Mouse (Mus musculus) heart, embryonic 14.5 days (tissue): ENCODE data around the gene Olfr872. TPM values are rescaled to one million over a fixed set of nuclear protein-coding genes. Genes with fewer than 3 reads are reported as not detected.
"Not testable (repeated sequence)": the region's sequence is repeated elsewhere in the genome, so short reads cannot be mapped to it uniquely, and the experiment has no call there.

Source experiments
- ATAC-seq: fragments of 200-750 bp; cut with Nextera tagmentation; 2 replicates; pipeline ENCODE4 v1.8.0; 2017; ENCODE audit warnings: low read depth, moderate TSS enrichment; ENCODE audit not compliant: insufficient number of reproducible peaks, insufficient read depth, low FRiP score
- H3K27ac ChIP-seq, 2 experiments: fragments of 200-500 bp in 1 of 2; fragments of 300-500 bp in 1 of 2; sonication (generic) in 1 of 2; replicated peaks in 1 of 2; 2 replicates each; pipeline ENCODE4 v1.5.1; 2012 to 2014; ENCODE audit warnings: low read depth in 2 of 2, low read length in 2 of 2, control low read depth in 1 of 2, mild to moderate bottlenecking in 1 of 2, mixed read lengths in 1 of 2; ENCODE audit not compliant: control insufficient read depth in 1 of 2, insufficient read depth in 1 of 2
- H3K27me3 ChIP-seq: fragments of 300-500 bp; sonication (generic); 2 replicates; pipeline ENCODE4 v1.6.1; 2014; ENCODE audit warnings: mild to moderate bottlenecking, low read length, control low read depth; ENCODE audit not compliant: control insufficient read depth, insufficient read depth
- H3K36me3 ChIP-seq: fragments of 300-500 bp; sonication (generic); 2 replicates; pipeline ENCODE4 v1.6.1; 2014; ENCODE audit warnings: mild to moderate bottlenecking, control low read depth, low read length, mixed read lengths; ENCODE audit not compliant: control insufficient read depth, insufficient read depth
- H3K4me1 ChIP-seq, 2 experiments: fragments of 200-500 bp in 1 of 2; fragments of 300-500 bp in 1 of 2; sonication (generic) in 1 of 2; 2 replicates each; pipeline ENCODE4 v1.6.1; 2012 to 2014; ENCODE audit warnings: low read length in 2 of 2, control low read depth in 1 of 2, mixed read lengths in 1 of 2; ENCODE audit not compliant: control insufficient read depth in 2 of 2, insufficient read depth in 2 of 2
- H3K4me2 ChIP-seq: fragments of 300-500 bp; sonication (generic); 2 replicates; pipeline ENCODE4 v1.6.1; 2014; ENCODE audit warnings: mild to moderate bottlenecking, low read length
- H3K4me3 ChIP-seq, 2 experiments: fragments of 200-500 bp in 1 of 2; fragments of 300-500 bp in 1 of 2; sonication (generic) in 1 of 2; 2 replicates each; pipeline ENCODE4 v1.5.1; 2012 to 2014; ENCODE audit warnings: low read length in 2 of 2, mild to moderate bottlenecking in 2 of 2, control low read depth in 1 of 2, low read depth in 1 of 2, moderate library complexity in 1 of 2; ENCODE audit not compliant: control insufficient read depth in 1 of 2, insufficient read depth in 1 of 2
- H3K9ac ChIP-seq: fragments of 300-500 bp; sonication (generic); 2 replicates; pipeline ENCODE4 v1.6.1; 2014; ENCODE audit warnings: mild to moderate bottlenecking, low read length
- H3K9me3 ChIP-seq: fragments of 300-500 bp; sonication (generic); 2 replicates; pipeline ENCODE4 v1.6.1; 2016; ENCODE audit warnings: low read length, control low read depth; ENCODE audit not compliant: control insufficient read depth
- WGBS: fragments of 180-500 bp; shearing (Covaris S2); extraction: QIAGEN DNeasy Blood & Tissue Kit; methylation state at CpG from one replicate; pipeline ENCODE4 v1.1.7; 2014; 5-methylcytosine and 5-hydroxymethylcytosine counted together
- polyA plus RNA-seq: library from polyadenylated mRNA; unstranded; fragments of >200 nt; fragmentation: Nextera tagmentation; extraction: Ambion mirVana; gene quantifications from 2 replicates; pipeline ENCODE4 v1.2.1, GENCODE M21; 2014

Gene Olfr872
- polyA plus RNA-seq, 1 experiment from 2014 or later: not detected

- not testable (repeated sequence) for H3K27me3 ChIP-seq, H3K4me3 ChIP-seq, H3K9ac ChIP-seq, H3K4me1 ChIP-seq, H3K4me2 ChIP-seq, H3K9me3 ChIP-seq, H3K36me3 ChIP-seq, H3K27ac ChIP-seq, ATAC-seq
- WGBS: 74% methylated on average over 5 of the region's 5 CpGs
Observed at GRCm38 (mm10) chr9:20295562-20295961, 58.6 kb downstream of the Olfr872 start.

- 69% methylated on average over 1 of the region's 1 CpGs for WGBS
- Histone ChIP-seq H3K9me3 (no peaks in the 10 kb centered on the region), H3K9ac (no peak within 1 kb of the TSS), H3K27ac (no peak within 1 kb of the TSS), H3K27me3 (no peaks in the 10 kb centered on the region), H3K36me3 (no peaks in the 10 kb centered on the region), H3K4me3 (no peak within 1 kb of the TSS), H3K4me2 (no peak within 1 kb of the TSS), H3K4me1 (no peaks in the 10 kb centered on the region)
- ATAC-seq: no peak
Observed at GRCm38 (mm10) chr9:20298232-20298631, 61.3 kb downstream of the Olfr872 start, which contains the start of gene Olfr873. Olfr873 (plus strand) TSS chr9:20298532.

Other genes with a start within 250 kb of the Olfr872 start
- gene Olfr866, start 209.1 kb upstream of the Olfr872 start, polyA plus RNA-seq: not detected in 2 replicates
- gene Olfr867, start 179.6 kb upstream of the Olfr872 start, polyA plus RNA-seq: not detected in 2 replicates
- gene Olfr868, start 138.5 kb upstream of the Olfr872 start, polyA plus RNA-seq: not detected in 2 replicates
- gene Olfr869, start 108.1 kb upstream of the Olfr872 start, polyA plus RNA-seq: not detected in 2 replicates
- gene Olfr870, start 63.1 kb upstream of the Olfr872 start, polyA plus RNA-seq: not detected in 2 replicates
- not detected in 2 replicates for gene Olfr871, start 24.9 kb upstream of the Olfr872 start, polyA plus RNA-seq
- gene Olfr39, start 45.2 kb downstream of the Olfr872 start, polyA plus RNA-seq: 0.19 TPM in 1 of 2 replicates, not detected in the other
- gene Olfr873, start 61.4 kb downstream of the Olfr872 start, polyA plus RNA-seq: not detected in 2 replicates
- not detected in 2 replicates for gene Olfr18, start 99.0 kb downstream of the Olfr872 start, polyA plus RNA-seq
- 38.7 and 40.5 TPM in 2 replicates for gene Zfp560, start 148.1 kb downstream of the Olfr872 start, polyA plus RNA-seq
- gene Zfp26, start 223.0 kb downstream of the Olfr872 start, polyA plus RNA-seq: 14.0 and 15.4 TPM in 2 replicates